13 mouse cellular contexts compared by ENCODE assay signal in genomic region chr4:45493786-45494400, GRCm38 (mm10). TPM values are rescaled to one million over a fixed set of nuclear protein-coding genes. Genes with fewer than 3 reads are reported as not detected.
A peak's percentile ranks its signal among the peaks of the same experiment; 100 is the strongest.
DNase-seq lines count a peak whose midpoint lies in the region; ATAC-seq and TF ChIP-seq lines count a peak whose summit lies in the region.
"Had no signal": no experiment of that assay in that cellular context is flagged by ENCODE, and none has a peak within 500 bp of the region (broad histone marks: within the 10 kb centered on the region; RNA-seq: fewer than 3 reads in every experiment).

No protein-coding gene starts in this region.

- peak overlapping the region; percentile 61 for H3K9ac ChIP-seq in heart, embryonic 16.5 days (ENCODE audit: low read length)
- no peak overlapping the region for H3K9ac ChIP-seq in midbrain, embryonic 11.5 days (ENCODE audit: low read length)
- H3K9ac ChIP-seq in midbrain, embryonic 13.5 days (replicated peaks): no peak overlapping the region
- H3K9ac ChIP-seq in liver, embryonic 11.5 days (ENCODE audit: low read depth, low read length): peak overlapping the region; percentile 48; the same call in 1 of the 2 replicates

- no peaks in the 10 kb centered on the region for H3K9me3 ChIP-seq in heart, embryonic 16.5 days (replicated peaks; ENCODE audit: control insufficient read depth, low read length)
- no peaks in the 10 kb centered on the region for H3K9me3 ChIP-seq in midbrain, embryonic 11.5 days (ENCODE audit: control insufficient read depth, low read length)
- no peaks in the 10 kb centered on the region for H3K9me3 ChIP-seq in midbrain, embryonic 13.5 days
- no peaks in the 10 kb centered on the region for H3K9me3 ChIP-seq in liver, embryonic 11.5 days (ENCODE audit: control insufficient read depth, low read length)

- no peaks in the 10 kb centered on the region for H3K27me3 ChIP-seq in heart, embryonic 16.5 days (ENCODE audit: control insufficient read depth, insufficient read depth, low read length)
- H3K27me3 ChIP-seq in midbrain, embryonic 11.5 days (ENCODE audit: control insufficient read depth, insufficient read depth, low read length): peaks cover 2% of the 10 kb centered on the region; the same call in 1 of the 2 replicates
- H3K27me3 ChIP-seq in midbrain, embryonic 13.5 days: peaks cover 17% of the 10 kb centered on the region
- no peaks in the 10 kb centered on the region for H3K27me3 ChIP-seq in liver, embryonic 11.5 days (replicated peaks; ENCODE audit: control insufficient read depth, insufficient read depth, low read length)

- no peak overlapping the region for H3K4me2 ChIP-seq in heart, embryonic 16.5 days (ENCODE audit: low read depth, low read length)
- H3K4me2 ChIP-seq in midbrain, embryonic 11.5 days: no peak overlapping the region
- no peak overlapping the region for H3K4me2 ChIP-seq in midbrain, embryonic 13.5 days (replicated peaks)
- peak overlapping the region; percentile 58 for H3K4me2 ChIP-seq in liver, embryonic 11.5 days

- no peak for ATAC-seq in heart, embryonic 16.5 days (replicated peaks; ENCODE audit: extremely low read depth, insufficient read depth, low FRiP score)
- ATAC-seq in midbrain, embryonic 11.5 days (ENCODE audit: low FRiP score): no peak
- ATAC-seq in midbrain, embryonic 13.5 days: no peak
- ATAC-seq in liver, embryonic 11.5 days (replicated peaks; ENCODE audit: low FRiP score): no peak

- no peak for DNase-seq in heart, postnatal 25 days (ENCODE audit: low spot score)
- DNase-seq in midbrain, embryonic 11.5 days (ENCODE audit: low spot score, missing footprints): peak; percentile 86
- no peak for DNase-seq in liver, embryonic 11.5 days (ENCODE audit: low spot score)
- no peak for DNase-seq in adrenal gland, postnatal 25 days
- no peak for DNase-seq in left cerebral cortex, adult 2 months (ENCODE audit: extremely low spot score in 1 of 2, low spot score in 2 of 2)
- no peak for DNase-seq in urinary bladder, adult 18-20 months (ENCODE audit: low spot score in 2 of 2)
- DNase-seq: cerebellum, adult 11-12 months; lung, postnatal 14 days; right cerebral cortex, postnatal 4 days; thymus, postnatal 25 days had no signal

- peak overlapping the region; percentile 94 for H3K27ac ChIP-seq in heart, embryonic 16.5 days (ENCODE audit: low read length)
- H3K27ac ChIP-seq in midbrain, embryonic 11.5 days (ENCODE audit: low read depth, low read length): no peak overlapping the region
- no peak overlapping the region for H3K27ac ChIP-seq in midbrain, embryonic 13.5 days
- H3K27ac ChIP-seq in liver, embryonic 11.5 days (ENCODE audit: low read depth, low read length): peak overlapping the region; percentile 70
- no peak overlapping the region for H3K27ac ChIP-seq in left cerebral cortex, adult 2 months
- H3K27ac ChIP-seq: layer of hippocampus, adult 2 months had no signal

- H3K36me3 ChIP-seq in heart, embryonic 16.5 days (ENCODE audit: control insufficient read depth, insufficient read depth): no peaks in the 10 kb centered on the region
- no peaks in the 10 kb centered on the region for H3K36me3 ChIP-seq in midbrain, embryonic 11.5 days (ENCODE audit: control insufficient read depth, insufficient read depth, low read length)
- no peaks in the 10 kb centered on the region for H3K36me3 ChIP-seq in midbrain, embryonic 13.5 days
- no peaks in the 10 kb centered on the region for H3K36me3 ChIP-seq in liver, embryonic 11.5 days (ENCODE audit: control insufficient read depth, insufficient read depth, low read length)

- intact Hi-C loops in heart, postnatal 25 days (cut with DNase I): loop anchor here (2.0 kb wide), 1 partner anchor 15 kb away; no protein-coding TSS in a partner anchor
- intact Hi-C loops in left cerebral cortex, adult 2 months (cut with DNase I): no loop called here

- no peak for TF ChIP-seq CTCF in left cerebral cortex, adult 2 months (IDR thresholded peaks at IDR 0.05)

- H3K4me3 ChIP-seq in heart, embryonic 16.5 days (ENCODE audit: low read length): no peak overlapping the region
- H3K4me3 ChIP-seq in midbrain, embryonic 11.5 days (ENCODE audit: low read depth, low read length): no peak overlapping the region
- no peak overlapping the region for H3K4me3 ChIP-seq in midbrain, embryonic 13.5 days (replicated peaks)
- no peak overlapping the region for H3K4me3 ChIP-seq in liver, embryonic 11.5 days (ENCODE audit: low read depth, low read length)
- H3K4me3 ChIP-seq in left cerebral cortex, adult 2 months: no peak overlapping the region
- H3K4me3 ChIP-seq: layer of hippocampus, adult 2 months had no signal

- H3K4me1 ChIP-seq in heart, embryonic 16.5 days (ENCODE audit: control insufficient read depth, insufficient read depth, low read length): peaks cover 94% of the 10 kb centered on the region
- H3K4me1 ChIP-seq in midbrain, embryonic 11.5 days (ENCODE audit: control insufficient read depth, insufficient read depth, low read length): peaks cover 49% of the 10 kb centered on the region
- peaks cover 81% of the 10 kb centered on the region for H3K4me1 ChIP-seq in midbrain, embryonic 13.5 days (replicated peaks)
- H3K4me1 ChIP-seq in liver, embryonic 11.5 days (replicated peaks; ENCODE audit: control insufficient read depth, insufficient read depth, low read length): peaks cover 71% of the 10 kb centered on the region

- WGBS in heart, embryonic 16.5 days: 37% methylated on average over 6 of the region's 6 CpGs
- 7% methylated on average over 6 of the region's 6 CpGs for WGBS in midbrain, embryonic 11.5 days
- WGBS in midbrain, embryonic 13.5 days: 18% methylated on average over 6 of the region's 6 CpGs
- 41% methylated on average over 6 of the region's 6 CpGs for WGBS in liver, embryonic 11.5 days

RNA-seq across cellular contexts. Expression of gene Shb, which starts 38.4 kb away (rescaled TPM):
- 7.6 and 9.2 TPM in 2 replicates for polyA plus RNA-seq in heart, embryonic 16.5 days (2015; fragmentation: Nextera tagmentation; extraction: Ambion mirVana)
- 10 to 100 TPM; 34.9 to 37.7 TPM for total RNA-seq in heart, postnatal 25 days (2021)
- 2.7 and 2.8 TPM in 2 replicates for polyA plus RNA-seq in midbrain, embryonic 11.5 days (2014; fragmentation: Nextera tagmentation; extraction: Ambion mirVana)
- polyA plus RNA-seq in midbrain, embryonic 13.5 days (2015; fragmentation: Nextera tagmentation; extraction: Ambion mirVana): 2.7 and 3.6 TPM in 2 replicates
- 6.1 and 6.2 TPM in 2 replicates for polyA plus RNA-seq in liver, embryonic 11.5 days (2014; fragmentation: Nextera tagmentation; extraction: Ambion mirVana)
- 88.4 and 94.4 TPM in 2 replicates for total RNA-seq in adrenal gland, postnatal 25 days (2021)
- 10 to 100 TPM; 11.0 to 11.6 TPM for total RNA-seq in left cerebral cortex, adult 2 months (2021)

Comparison
In these comparisons a context has a peak if more than half of its experiments do, and no peak if none do; other contexts are left out.
1. H3K27ac ChIP-seq: peak in heart, embryonic 16.5 days (single experiment) and liver, embryonic 11.5 days (single experiment); none in midbrain, embryonic 11.5 days (single experiment), midbrain, embryonic 13.5 days (single experiment) and left cerebral cortex, adult 2 months (single experiment).
2. H3K9ac ChIP-seq: peak in heart, embryonic 16.5 days (single experiment) and liver, embryonic 11.5 days (single experiment); none in midbrain, embryonic 11.5 days (single experiment) and midbrain, embryonic 13.5 days (single experiment).